Mouse (Mus musculus): ENCODE measurements around the gene Cd300lf.

The Cd300lf gene

GRCm38 (mm10) chr11:115071631-115072294, 62.0 kb downstream of the Cd300lf start:
- peak; percentile 91 for DNase-seq

DNA sequence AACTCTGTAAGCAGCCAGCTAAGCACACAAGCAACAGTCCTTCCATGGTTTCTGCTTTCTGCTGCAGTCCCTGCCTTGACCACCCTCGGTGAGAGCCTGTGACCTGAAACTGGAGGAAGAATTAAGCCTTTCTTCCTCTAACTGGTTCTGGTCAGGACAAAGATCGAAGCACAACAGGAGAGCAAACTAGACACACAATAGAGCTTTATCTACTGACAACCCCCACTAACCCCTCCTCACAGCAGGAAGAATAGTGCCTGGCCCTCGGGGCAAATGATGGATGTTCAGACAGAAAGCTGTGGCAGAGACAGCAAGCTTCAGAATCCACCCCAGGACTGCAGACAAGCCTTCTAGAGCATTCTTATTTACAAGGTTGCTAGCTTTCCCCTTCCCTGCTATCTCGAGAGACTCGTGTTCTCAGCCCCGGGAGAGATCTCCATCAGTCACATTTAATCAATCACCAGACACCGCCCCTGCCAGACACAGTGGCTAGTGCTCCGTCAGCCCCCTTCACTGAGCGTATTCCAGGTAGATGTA, 62.7 kb downstream of the Cd300lf start:
- DNase-seq: peak; percentile 89

- no peak for DNase-seq
Observed at GRCm38 (mm10) chr11:115066768-115067167, 67.0 kb downstream of the Cd300lf start.
